Mouse (Mus musculus) CD8-positive naive resting alpha-beta T cell, adult 2 months (primary cell): ENCODE measurements around the gene Oaz2.
"Not testable (repeated sequence)": the region's sequence is repeated elsewhere in the genome, so short reads cannot be mapped to it uniquely, and the experiment has no call there.

ENCODE experiments used
- DNase-seq, 2 experiments: peaks; one replicate each; pipeline ENCODE4 v3.0.0; 2022; ENCODE audit warnings: low read depth in 2 of 2, low spot score in 2 of 2

Gene Oaz2

DNA sequence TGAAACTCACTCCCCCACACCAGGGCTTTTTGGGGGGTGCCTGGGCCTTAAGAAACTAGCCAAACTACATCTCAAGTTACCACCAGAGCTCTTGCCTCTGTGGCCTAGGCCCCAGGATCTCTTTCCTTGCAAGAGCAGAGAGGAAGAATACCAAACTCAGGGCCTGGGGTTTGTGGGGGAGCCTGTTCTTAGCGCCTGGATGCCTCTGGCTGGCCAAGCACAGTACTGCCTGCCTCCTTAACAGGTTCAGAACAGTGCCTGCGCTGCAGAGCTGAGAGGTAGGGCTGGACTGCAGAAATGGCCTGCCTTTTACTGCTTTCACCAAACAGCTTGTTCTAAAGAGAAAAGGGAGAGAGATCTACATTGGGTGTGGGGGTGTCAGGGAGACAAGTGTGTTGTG, 22.1 kb downstream of the Oaz2 start:
- not testable (repeated sequence) for DNase-seq

DNA sequence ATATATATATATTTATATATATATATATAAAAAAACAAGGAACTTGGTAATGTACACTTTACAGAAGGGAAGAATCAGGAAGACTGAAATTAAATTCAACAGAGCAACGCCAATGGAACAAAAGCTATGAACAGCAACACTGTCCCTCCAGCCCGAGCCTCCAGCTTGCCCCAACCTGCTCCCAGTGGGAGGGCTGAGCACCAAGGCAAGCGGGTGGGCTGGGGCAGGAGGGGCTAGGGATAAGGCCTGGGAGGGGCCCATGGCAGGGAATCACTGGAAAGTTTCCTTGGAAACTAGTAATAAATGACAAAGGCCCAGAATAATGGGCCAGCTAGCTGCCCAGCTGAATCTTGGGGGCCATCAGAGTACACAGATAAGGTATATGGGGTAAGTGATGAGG, 24.7 kb downstream of the Oaz2 start:
- no peak for DNase-seq

DNA sequence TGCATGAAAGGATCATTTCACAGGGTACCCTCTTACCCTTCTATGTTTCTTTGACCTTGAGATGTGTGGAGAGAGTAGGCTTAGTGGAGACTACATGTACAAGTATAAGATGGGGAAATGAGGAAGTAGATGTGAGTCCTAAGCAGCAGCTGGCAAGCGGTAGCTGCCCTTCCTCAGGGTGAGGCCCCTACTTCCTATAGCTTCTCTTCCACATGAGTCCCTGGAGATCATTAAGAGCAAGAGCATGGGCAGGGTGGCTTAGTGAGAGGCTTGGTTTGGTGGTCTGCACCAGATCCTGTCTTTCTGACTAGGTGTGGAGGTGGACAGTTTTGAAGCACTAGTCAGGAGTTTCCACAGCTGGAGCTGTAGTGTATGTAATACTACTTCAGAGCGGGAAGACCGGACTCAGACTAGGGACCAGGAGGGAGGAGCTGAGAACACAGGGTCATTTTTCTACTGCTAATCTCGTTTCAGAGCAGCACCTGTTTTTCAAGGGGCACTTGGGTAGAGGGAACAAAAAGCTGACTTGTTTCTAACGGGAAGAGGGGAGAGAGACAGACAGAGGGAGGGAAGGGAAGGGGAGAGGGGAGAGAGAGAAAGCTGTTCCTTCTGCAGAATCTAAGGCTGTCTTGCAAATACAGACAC, 25.3 kb downstream of the Oaz2 start:
- no peak for DNase-seq

DNA sequence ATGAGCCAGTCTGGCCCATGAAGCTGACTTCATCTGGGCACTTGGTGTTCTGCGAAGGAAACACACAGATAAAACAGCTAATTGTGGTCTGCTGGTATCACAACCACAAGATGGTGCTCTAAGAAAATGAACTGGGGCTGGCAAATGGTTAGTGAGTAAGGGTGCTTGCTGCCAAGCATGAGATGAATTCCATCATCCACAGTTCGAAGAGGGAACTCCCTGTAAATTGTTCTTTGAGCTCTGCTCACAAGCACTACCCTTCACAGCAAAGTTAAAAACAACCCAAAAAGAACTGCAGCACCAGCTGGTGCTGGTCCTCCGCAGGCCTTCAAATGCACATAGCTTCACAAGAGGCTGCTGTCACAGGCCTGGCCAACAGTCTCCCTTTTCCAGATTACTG, 27.8 kb downstream of the Oaz2 start:
- DNase-seq: no peak

DNA sequence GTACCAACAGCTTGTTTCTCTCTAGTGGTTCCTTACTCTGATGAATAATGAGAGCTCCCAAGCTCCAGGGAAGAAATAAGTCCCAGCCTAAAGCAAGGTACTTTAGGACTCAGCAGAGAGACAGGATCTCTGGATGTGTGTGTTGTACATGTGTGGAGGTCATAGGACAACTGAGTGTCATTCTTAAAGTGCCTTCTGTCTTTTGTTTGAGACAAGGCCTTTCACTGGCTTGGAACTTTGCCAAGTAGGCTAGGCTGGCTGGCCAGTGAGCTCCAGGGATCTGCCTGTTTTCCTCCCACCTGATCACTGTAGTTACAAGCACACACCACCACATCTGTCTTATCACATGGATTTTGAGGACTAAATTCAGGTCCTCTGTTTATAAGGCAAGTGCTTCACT, 28.5 kb downstream of the Oaz2 start:
- DNase-seq: no peak

DNA sequence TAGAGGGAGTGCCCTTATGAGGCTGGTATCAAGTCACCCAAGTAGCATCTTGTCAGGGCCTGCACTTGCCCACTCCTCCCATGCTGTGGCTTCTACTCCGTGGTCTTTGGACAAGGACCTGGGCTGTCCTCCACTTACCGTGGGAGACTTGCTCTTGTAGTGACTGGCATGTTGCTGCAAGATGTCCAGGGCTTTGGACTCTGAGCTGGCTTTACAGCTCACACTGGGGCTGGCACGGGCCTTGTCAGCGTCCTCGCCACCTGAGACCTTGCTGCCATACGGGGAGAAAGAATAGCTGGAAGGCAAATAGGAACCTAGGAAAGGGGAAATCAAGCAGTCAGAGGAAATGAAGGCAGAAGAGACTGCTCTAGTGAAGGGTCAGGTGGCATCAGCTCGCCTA, 29.6 kb downstream of the Oaz2 start:
- DNase-seq: no peak

DNA sequence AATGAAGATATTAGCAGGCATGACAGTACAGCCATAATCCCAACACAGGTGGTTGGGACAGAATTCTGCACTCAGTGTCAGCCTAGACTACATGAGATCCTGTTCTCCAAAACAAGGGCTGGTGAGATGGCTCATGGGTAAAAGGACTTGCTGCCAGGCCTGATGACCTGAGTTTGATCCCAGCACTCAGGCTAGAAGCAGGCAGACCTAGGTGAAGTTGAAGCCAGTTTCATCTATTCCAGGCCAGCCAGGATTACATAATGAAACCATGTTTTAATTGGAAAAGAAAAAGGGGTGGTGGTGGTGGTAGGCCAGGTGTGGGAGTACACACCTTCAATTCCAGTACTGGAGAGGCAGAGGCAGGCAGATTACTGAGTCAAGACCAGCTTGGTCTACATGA, 30.2 kb downstream of the Oaz2 start:
- no peak for DNase-seq

DNA sequence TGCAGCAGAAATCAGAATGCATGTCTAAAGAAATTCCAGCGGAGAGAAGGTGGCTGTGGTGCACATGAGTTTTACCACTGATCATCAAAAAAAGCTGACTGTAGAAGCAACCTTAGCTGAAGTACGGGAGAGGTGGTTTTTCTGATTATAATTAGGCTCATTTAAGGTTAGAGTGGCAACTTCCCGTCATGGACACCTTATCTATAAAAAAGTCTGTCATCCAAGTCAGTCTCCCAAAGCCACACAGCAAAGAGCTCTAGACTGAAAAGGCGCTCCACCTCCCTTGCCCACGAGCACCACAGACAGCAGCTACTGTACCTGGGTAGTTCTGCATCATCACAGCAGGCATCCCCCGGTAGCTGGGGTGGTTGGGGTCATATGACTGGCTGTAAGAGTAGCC, 32.7 kb downstream of the Oaz2 start:
- DNase-seq: no peak

DNA sequence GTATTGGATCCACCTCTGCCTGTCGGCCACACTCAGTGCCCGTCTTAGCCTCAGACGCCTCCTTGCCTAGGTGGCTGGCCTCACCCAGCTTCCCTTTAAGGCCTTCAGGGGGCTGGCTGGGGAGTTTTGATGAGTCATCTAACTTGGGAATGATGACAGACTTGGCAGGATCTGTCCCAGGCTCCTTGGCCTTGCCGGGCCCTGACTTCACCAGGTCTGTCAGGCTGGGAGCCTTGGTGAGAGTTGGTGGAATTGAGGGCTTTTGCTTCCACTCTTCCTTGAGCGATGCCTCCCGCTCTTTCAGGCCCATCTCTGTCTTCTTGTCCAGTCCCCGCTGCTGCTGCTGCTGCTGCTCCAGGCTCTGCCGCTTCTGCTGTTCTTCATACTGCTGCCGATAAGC, 34.5 kb downstream of the Oaz2 start:
- no peak for DNase-seq

DNA sequence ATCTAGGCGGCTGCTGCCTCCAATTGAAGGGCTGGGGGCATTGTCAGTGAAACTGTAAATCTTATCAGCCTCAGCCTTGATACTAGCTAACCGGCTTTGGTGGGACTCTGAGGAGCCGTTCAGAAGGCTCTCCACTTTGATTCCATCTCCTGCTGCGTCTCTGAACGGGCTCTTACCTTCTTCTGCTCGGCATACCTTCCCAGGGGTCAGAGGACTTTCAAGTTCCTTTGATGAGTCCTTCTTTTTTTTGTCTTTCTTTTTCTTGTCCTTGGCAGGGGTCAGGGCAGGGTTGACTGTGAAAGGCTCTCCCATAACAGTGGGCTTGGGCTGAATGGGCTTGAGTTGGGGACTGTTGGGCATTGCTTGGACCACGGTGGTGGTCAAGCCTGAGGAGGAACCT, 35.4 kb downstream of the Oaz2 start:
- no peak for DNase-seq

DNA sequence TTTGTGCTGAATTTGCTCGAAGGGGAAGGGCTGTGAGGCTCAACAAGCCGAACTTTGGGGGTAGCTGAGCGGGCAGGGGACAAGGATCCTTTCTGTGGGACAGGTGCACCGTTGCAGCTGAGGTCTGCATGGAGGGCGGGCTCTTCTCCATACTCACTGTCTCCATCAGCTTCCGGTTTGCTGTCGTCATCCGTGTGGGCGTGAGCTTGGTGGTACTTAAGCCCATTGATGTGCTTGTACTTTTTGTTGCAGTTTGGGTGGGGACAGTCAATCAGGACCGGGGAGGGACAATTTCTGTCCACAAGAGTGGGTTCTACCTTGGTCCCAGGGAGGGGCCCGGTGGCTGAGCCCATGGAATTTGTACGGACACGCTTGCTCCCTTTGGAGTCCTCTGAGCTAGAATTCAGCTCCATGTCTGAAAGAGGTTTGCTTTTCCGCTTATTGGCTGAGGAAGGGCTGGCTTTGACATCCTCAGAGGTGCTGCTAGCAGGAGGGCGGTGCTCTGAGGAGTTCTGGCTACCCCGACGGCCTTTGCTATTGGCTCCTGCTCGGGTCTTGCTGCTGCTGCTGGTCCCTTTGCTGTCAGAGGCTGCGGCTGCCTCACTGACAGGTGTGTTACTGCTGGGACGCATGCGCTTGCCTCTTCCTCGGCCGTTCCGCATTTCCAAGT, 36.3 kb downstream of the Oaz2 start:
- DNase-seq: no peak

DNA sequence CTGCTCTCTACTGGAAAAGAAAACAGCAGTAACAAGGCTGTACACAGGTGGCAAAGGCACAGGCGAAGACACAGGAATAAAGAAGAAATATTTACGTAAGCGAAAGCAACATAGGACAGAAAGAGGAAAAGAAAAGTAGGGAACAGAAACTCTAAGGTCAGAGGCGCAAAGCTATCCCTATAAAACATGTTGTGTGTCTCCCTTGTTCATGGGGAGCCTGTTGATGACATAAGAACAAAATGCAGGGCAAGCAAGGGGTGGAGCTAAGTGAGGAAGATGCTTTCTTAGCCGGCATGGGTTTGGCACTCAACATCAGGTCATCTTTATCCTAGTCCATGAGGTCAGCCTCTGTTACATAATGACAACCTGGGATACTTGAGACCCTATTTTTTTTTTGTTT, 50.4 kb downstream of the Oaz2 start:
- DNase-seq: no peak

DNA sequence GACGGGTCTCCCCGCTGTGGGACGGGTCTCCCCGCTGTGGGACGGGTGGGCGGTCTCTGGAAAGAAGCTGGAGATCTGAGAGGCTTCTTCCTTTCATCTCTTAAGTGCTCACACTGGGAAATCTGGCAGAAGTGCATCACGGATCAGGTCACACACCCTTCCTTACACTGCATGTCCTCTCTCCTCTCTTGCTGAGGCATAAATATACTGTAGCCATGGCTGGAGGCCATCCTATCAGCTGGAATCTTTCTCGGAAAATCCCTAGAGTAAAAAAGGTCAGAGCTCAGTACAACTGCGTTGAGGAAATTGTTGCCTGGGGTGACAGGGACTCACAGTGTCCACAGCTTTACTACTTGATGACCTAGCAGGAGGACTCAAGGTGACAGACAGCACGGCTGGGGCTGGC, 53.4 kb downstream of the Oaz2 start:
- DNase-seq: no peak

DNA sequence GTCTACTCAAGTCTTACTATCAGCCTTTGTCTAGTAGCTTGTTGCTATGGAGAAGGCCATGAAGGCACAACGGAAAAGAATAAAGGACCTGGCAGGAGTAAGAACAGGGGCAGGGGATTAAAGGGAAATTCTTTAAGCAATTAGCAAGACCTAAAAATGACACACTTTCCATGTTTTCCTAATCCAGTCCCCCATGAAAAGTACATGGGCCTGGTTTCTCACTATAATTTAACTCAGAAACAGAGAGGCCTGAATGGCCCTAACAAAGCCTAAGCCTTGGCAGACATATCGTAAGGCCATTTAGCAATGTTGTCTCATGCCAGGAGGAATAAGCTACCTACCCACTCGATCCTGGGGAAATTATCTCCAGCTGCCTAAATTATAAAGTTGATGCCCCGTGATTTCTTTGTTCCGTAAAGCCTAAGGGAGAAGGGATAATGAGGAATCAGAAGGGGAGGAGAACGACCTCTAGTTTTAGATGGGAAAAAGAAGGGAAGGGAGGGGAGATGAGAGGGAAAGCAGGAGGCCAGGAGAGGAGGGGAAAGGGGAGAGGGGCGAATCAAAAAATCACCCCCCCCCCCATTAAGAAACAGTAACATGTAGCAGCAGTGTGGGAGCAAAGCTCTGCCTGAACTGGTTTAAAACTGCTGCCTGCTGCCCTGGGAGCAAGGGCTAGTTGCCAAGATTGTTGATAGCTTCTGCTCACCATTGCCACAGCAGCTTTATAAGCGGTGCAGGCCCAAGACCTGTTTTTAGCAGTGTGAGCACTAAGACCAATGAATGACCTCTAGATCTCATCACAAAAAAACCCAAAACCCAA, 56.9 kb downstream of the Oaz2 start:
- no peak for DNase-seq

DNA sequence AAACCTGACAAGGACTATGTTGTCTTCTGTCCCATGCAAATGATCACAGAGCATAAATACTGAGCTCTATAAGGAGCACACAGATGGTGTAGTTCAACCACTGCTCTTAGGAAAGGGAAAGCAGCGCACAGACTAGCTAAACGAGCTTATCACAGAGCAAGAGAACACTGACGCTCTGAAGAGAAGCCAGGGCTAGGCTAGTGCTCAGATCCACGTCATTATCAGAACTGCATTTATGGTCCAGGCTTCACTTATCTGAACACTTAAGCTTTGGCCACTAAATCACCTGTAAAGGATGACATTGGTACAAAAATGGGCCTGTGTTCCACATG, 57.5 kb downstream of the Oaz2 start:
- DNase-seq: no peak

DNA sequence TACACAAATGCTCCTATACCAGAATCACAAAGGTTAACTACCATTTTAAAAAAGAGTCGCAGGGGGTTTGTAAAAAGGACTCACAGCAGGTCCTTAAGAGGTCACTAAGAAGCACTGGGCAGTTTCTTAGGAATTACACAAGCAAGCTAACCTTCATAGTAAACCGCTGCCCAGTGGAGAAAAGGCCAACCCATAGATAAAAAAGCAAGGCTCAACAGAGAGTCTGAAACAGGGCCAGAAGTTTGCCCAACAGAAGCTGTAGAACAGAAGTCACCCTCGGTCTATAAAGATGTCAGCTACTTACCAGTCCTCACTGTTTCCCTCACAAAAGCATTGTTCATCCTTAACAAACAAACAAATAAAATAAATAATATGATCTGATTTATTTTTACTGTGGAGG, 58.6 kb downstream of the Oaz2 start:
- DNase-seq: no peak

DNA sequence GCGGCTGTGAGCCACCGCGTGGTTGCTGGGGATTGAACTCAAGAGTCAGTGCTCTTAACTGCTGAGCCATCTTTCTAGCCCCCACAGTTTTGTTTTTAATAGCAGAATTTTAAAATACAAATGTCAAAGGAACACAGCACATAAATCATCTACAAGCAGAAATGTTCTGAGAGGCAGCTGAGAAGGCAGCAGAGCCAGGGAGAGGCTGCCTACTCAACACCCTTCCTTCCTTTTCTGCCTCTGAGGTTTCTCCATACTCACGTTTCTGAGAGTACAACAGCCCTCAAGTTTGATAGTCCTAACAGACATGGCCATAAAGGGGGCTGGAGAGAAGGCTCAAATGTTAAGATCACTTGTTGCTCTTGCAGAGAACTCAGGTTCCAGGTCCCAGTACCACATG, 59.7 kb downstream of the Oaz2 start:
- no peak for DNase-seq

DNA sequence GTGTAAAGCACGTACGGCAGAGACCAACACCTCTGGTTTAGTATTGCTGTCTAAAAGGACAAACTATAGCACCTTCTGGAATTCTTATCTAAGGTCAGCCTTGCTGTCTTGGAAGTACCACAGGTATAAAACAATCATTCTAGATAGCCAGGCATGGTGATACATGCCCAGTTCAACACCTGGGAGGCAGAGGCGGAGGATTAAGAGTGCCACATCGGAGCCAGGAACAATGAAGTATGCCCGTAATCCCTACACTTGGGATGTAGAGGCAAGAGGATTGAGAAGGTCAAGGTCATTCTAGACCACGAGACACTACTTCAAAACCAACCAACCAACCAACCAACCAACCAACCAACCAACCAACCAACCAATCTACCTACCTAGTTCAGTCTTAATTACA, 60.8 kb downstream of the Oaz2 start:
- no peak for DNase-seq

DNA sequence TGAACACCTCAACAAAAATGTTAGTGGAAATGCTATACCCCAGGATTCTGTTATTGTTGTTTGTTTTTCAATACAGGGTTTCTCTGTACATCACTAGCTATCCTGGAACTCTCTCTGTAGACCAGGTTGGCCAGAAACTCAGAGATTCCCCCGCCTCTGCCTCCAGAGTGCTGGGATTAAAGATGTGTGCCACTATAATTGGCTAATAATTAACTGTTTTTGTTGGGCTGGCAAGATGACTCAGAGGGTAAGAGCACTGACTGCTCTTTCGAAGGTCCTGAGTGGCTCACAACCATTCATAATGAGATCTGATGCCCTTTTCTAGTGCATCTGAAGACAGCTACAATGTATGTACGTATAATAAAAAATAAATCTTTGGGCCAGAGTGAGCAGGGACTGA, 67.1 kb downstream of the Oaz2 start:
- DNase-seq: no peak
